Mouse (Mus musculus) G1E (cell line): Measurements from ENCODE around the gene Rreb1.

ENCODE experiments used
- CTCF ChIP-seq: IDR thresholded peaks from 2 replicates; pipeline ENCODE4 v1.5.1; 2012; ENCODE audit warnings: low read depth, low read length, inconsistent platforms, mixed read lengths
- GATA1 ChIP-seq: IDR thresholded peaks from 2 replicates; pipeline ENCODE4 v1.6.1; 2012; ENCODE audit warnings: borderline replicate concordance, low read length, inconsistent platforms, mixed read lengths

DNA sequence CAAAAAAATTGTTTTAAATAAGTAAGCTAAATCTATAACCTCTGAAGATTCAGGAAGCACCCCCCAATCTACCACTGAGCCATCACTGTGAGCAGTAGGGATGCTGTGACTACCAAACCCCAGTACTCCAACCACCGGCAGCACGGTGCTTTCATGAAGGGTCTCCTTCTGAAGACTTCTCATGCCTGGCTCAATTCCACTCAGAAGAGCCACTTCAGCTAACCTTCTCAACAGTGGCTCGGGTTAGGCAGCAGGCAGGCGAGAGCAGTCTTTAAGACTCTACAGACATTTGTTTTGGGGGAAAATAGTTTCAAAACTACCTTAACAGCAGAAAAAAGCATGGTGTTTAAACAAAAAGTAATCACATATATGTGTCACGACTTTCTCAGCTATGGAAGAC lies 202.9 kb downstream of the Rreb1 start:
- TF ChIP-seq CTCF, result no peak
- TF ChIP-seq GATA1, result no peak
